Mouse (Mus musculus): Measurements from ENCODE around the gene Macc1.
"Not testable (repeated sequence)": the region's sequence is repeated elsewhere in the genome, so short reads cannot be mapped to it uniquely, and the experiment has no call there.

Macc1 gene

GRCm38 (mm10) chr12:119313970-119314369, at the start of gene Macc1:
Gene Macc1 (plus strand): TSS chr12:119314270.
- no peak for DNase-seq (ENCODE audit: low read depth)

- no peak for DNase-seq (ENCODE audit: low read depth)
These were observed 49.6 kb upstream of the Macc1 start for GRCm38 (mm10) chr12:119264506-119264905.

GRCm38 (mm10) chr12:119268723-119269122, 45.3 kb upstream of the Macc1 start:
- no peak for DNase-seq (ENCODE audit: low read depth)

GRCm38 (mm10) chr12:119270036-119270435, 44.0 kb upstream of the Macc1 start:
- DNase-seq (ENCODE audit: low read depth): no peak

- DNase-seq (ENCODE audit: low read depth): no peak
These were observed 42.1 kb upstream of the Macc1 start for GRCm38 (mm10) chr12:119271964-119272363.

GRCm38 (mm10) chr12:119273605-119274004, 40.5 kb upstream of the Macc1 start:
- no peak for DNase-seq (ENCODE audit: low read depth)

- no peak for DNase-seq (ENCODE audit: low read depth)
These were observed 37.8 kb upstream of the Macc1 start for GRCm38 (mm10) chr12:119276282-119276681.

GRCm38 (mm10) chr12:119291618-119292017, 22.5 kb upstream of the Macc1 start:
- DNase-seq (ENCODE audit: low read depth): no peak

- peak; percentile 7 for DNase-seq (ENCODE audit: low read depth)
These were observed 10.5 kb upstream of the Macc1 start for GRCm38 (mm10) chr12:119303618-119304017.

GRCm38 (mm10) chr12:119313014-119313763, 881 bp upstream of the Macc1 start:
- DNase-seq (ENCODE audit: low read depth): no peak

GRCm38 (mm10) chr12:119318799-119319198, 4.7 kb downstream of the Macc1 start:
- DNase-seq (ENCODE audit: low read depth): no peak

GRCm38 (mm10) chr12:119325400-119325799, 11.3 kb downstream of the Macc1 start:
- DNase-seq (ENCODE audit: low read depth): no peak

- DNase-seq (ENCODE audit: low read depth): no peak
These were observed 16.6 kb downstream of the Macc1 start for GRCm38 (mm10) chr12:119330644-119331043.

- DNase-seq (ENCODE audit: low read depth): no peak
These were observed 19.3 kb downstream of the Macc1 start for GRCm38 (mm10) chr12:119333376-119333775.

GRCm38 (mm10) chr12:119352579-119352978, 38.5 kb downstream of the Macc1 start:
- DNase-seq (ENCODE audit: low read depth): not testable (repeated sequence)

GRCm38 (mm10) chr12:119357418-119358241, 43.6 kb downstream of the Macc1 start:
- DNase-seq (ENCODE audit: low read depth): no peak

- DNase-seq (ENCODE audit: low read depth): no peak
These were observed 44.1 kb downstream of the Macc1 start for GRCm38 (mm10) chr12:119358242-119358515.

GRCm38 (mm10) chr12:119365041-119365440, 51.0 kb downstream of the Macc1 start:
- no peak for DNase-seq (ENCODE audit: low read depth)

GRCm38 (mm10) chr12:119369832-119370231, 55.8 kb downstream of the Macc1 start:
- DNase-seq (ENCODE audit: low read depth): no peak

- DNase-seq (ENCODE audit: low read depth): no peak
These were observed 58.3 kb downstream of the Macc1 start for GRCm38 (mm10) chr12:119372359-119372758.

- no peak for DNase-seq (ENCODE audit: low read depth)
These were observed 62.8 kb downstream of the Macc1 start for GRCm38 (mm10) chr12:119376879-119377278.

- no peak for DNase-seq (ENCODE audit: low read depth)
These were observed 67.8 kb downstream of the Macc1 start for GRCm38 (mm10) chr12:119381839-119382238.

- DNase-seq (ENCODE audit: low read depth): no peak
These were observed 72.2 kb downstream of the Macc1 start for GRCm38 (mm10) chr12:119386243-119386642.
